Mouse (Mus musculus) heart, postnatal 0 days (tissue): ENCODE results near the gene Xirp1. TPM values are rescaled to one million over a fixed set of nuclear protein-coding genes. Genes with fewer than 3 reads are reported as not detected.

Experiments
- ATAC-seq: fragments of 200-750 bp; cut with Nextera tagmentation; 2 replicates; pipeline ENCODE4 v1.8.0; 2017; ENCODE audit warnings: low read depth, moderate number of reproducible peaks, moderate library complexity; ENCODE audit not compliant: insufficient read depth
- DNase-seq: peaks from one replicate; pipeline ENCODE4 v3.0.0-alpha.2; 2016; ENCODE audit warnings: low spot score
- H3K27ac ChIP-seq: fragments of 300-500 bp; sonication (generic); 2 replicates; pipeline ENCODE4 v1.5.1; 2014; ENCODE audit warnings: low read depth, mild to moderate bottlenecking
- H3K27me3 ChIP-seq: fragments of 300-500 bp; sonication (generic); 2 replicates; pipeline ENCODE4 v1.6.1; 2014; ENCODE audit warnings: low read length, mixed read lengths; ENCODE audit not compliant: control insufficient read depth, insufficient read depth
- H3K36me3 ChIP-seq: fragments of 300-500 bp; sonication (generic); replicated peaks from 2 replicates; pipeline ENCODE4 v1.6.1; 2014; ENCODE audit warnings: low read length, mixed read lengths; ENCODE audit not compliant: control insufficient read depth, insufficient read depth
- H3K4me1 ChIP-seq: fragments of 300-500 bp; sonication (generic); 2 replicates; pipeline ENCODE4 v1.6.1; 2014; ENCODE audit warnings: antibody characterized with exemption; ENCODE audit not compliant: control insufficient read depth, insufficient read depth
- H3K4me2 ChIP-seq: fragments of 300-500 bp; sonication (generic); 2 replicates; pipeline ENCODE4 v1.6.1; 2014; ENCODE audit warnings: low read depth, mild to moderate bottlenecking, low read length, moderate library complexity
- H3K4me3 ChIP-seq: fragments of 300-500 bp; sonication (generic); 2 replicates; pipeline ENCODE4 v1.5.1; 2014; ENCODE audit warnings: low read depth, low read length
- H3K9ac ChIP-seq: fragments of 300-500 bp; sonication (generic); replicated peaks from 2 replicates; pipeline ENCODE4 v1.6.1; 2014; ENCODE audit warnings: low read depth, low read length, mixed read lengths
- H3K9me3 ChIP-seq: fragments of 300-500 bp; sonication (generic); replicated peaks from 2 replicates; pipeline ENCODE4 v1.6.1; 2016; ENCODE audit warnings: low read length; ENCODE audit not compliant: control insufficient read depth
- CTCF ChIP-seq: IDR thresholded peaks from 2 replicates; pipeline ENCODE4 v1.5.1; 2016; ENCODE audit warnings: antibody characterized with exemption, control low read depth, low read depth
- EP300 ChIP-seq: IDR thresholded peaks from 2 replicates; pipeline ENCODE4 v1.6.1; 2016; ENCODE audit warnings: antibody characterized with exemption, low read depth
- WGBS: fragments of 180-500 bp; shearing (Covaris S2); extraction: QIAGEN DNeasy Blood & Tissue Kit; methylation state at CpG from one replicate; pipeline ENCODE4 v1.1.7; 2014; 5-methylcytosine and 5-hydroxymethylcytosine counted together
- polyA plus RNA-seq: library from polyadenylated mRNA; unstranded; fragments of >200 nt; fragmentation: Nextera tagmentation; extraction: Ambion mirVana; gene quantifications from 2 replicates; pipeline ENCODE4 v1.2.1, GENCODE M21; 2015
- total RNA-seq: library from RNA; depleted of rRNA; stranded (reverse); fragments of >200 nt; gene quantifications from 2 replicates; pipeline ENCODE4 v1.2.3, GENCODE M21; 2014; ENCODE audit warnings: low replicate concordance

The Xirp1 gene
- total and polyA plus RNA-seq, 2 experiments from 2014 or later: 45.1 to 140 TPM

DNA sequence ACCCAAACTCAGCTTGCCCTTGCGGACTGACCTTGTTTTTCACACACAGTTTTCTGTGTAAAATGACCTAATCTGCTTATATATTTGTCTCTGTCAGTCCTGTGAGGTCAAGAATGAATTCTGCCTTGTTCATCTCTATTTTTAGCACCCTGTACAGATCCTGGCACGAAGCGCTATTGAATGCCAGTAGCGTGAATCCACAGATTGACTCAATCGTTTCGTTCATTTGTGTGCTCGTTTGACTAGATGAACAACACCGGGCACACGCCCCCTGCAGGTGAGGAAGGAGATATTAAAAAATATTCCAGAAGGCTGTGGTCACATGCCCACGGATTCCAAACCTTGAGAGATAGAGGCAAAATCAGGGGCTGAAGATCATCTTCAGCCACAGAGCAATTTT lies 11.9 kb downstream of the Xirp1 start:
- Histone ChIP-seq H3K27ac (peak overlapping the region; percentile 96), H3K9me3 (no peaks in the 10 kb centered on the region), H3K4me3 (peak overlapping the region; percentile 41), H3K4me2 (peak overlapping the region; percentile 74), H3K4me1 (peaks cover 18% of the 10 kb centered on the region; the same call in 1 of the 2 replicates), H3K36me3 (peaks cover 37% of the 10 kb centered on the region), H3K9ac (0 out of 2 replicates have a peak overlapping the region, but pooled peaks have one; percentile 34), H3K27me3 (no peaks in the 10 kb centered on the region)
- DNase-seq: peak; percentile 95
- WGBS: 2% methylated on average over 10 of the region's 10 CpGs
- peak; percentile 74 for TF ChIP-seq CTCF
- TF ChIP-seq EP300: no peak; the same call in 1 of the 2 replicates
- ATAC-seq: peak; percentile 80

DNA sequence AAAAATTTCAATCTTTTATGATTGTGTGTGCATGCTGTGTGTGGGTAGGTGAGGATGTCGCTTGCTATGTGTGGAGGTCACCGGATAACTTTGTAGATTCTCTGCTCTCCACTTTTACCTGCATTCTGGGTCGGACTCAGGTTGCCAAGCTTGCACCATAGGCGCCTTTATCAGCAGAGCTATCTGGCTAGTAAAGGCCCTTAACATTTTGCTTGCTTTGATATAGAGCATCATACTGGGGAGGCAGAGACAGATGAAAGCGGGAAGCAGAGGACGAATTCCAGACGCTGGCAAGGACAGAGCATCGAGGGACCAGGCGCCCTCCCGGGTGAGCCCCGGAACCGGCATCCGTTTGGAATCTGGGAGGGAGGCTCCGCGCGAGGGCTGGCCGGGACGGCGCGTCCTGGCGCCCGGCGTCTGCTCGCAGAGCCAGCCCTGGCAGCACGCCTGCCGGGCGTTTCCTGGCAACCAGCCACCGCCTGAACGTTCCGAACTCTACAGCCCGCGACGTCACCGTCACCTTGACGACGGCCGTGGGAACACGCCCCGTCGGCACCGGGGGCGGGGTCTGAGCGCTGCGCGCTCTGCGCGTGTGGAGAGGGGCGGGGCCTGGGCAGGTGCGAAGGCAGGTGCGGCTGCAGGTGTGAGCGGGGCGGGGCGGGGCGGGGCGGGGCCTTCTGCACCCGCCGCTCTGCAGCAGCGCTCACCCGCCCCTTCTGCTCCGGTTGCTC lies 12.5 kb downstream of the Xirp1 start:
- Histone ChIP-seq H3K9me3 (no peaks in the 10 kb centered on the region), H3K27me3 (no peaks in the 10 kb centered on the region), H3K4me3 (peak overlapping the region; percentile 41), H3K9ac (0 out of 2 replicates have a peak overlapping the region, but pooled peaks have one; percentile 34), H3K36me3 (peaks cover 31% of the 10 kb centered on the region), H3K4me2 (peak overlapping the region; percentile 74), H3K4me1 (peaks cover 18% of the 10 kb centered on the region; the same call in 1 of the 2 replicates), H3K27ac (peak overlapping the region; percentile 96)
- peak; percentile 89 for DNase-seq
- ATAC-seq: peak; percentile 92
- peak; percentile 94 for TF ChIP-seq EP300
- no peak for TF ChIP-seq CTCF
- WGBS: 2% methylated on average over 52 of the region's 60 CpGs

DNA sequence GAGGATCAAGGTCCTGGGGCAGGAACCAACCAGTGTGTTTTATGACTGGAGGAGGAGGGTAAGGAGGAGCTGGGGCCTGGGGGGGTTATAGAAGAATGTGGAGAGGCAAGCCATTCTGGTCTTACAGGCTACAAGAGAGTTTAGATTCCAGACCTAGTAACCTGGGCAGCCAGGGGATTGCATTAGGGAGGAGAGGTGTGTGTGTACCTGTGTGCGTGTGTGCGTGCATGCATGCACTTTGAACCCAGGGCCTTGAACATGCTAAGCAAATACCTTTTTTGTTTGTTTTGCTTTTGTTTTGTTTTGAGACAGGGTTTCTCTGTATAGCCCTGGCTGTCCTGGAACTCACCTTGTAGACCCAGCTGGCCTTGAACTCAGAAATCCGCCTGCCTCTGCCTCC lies 13.5 kb downstream of the Xirp1 start:
- peaks cover 9% of the 10 kb centered on the region; the same call in 1 of the 2 replicates for H3K4me1 ChIP-seq
- no peak overlapping the region for H3K4me2 ChIP-seq
- DNase-seq (no peak), ATAC-seq (no peak)
- no peaks in the 10 kb centered on the region for H3K27me3 ChIP-seq
- no peak overlapping the region for H3K4me3 ChIP-seq
- H3K9ac ChIP-seq: no peak overlapping the region
- H3K27ac ChIP-seq: no peak overlapping the region
- 100% methylated on average over 3 of the region's 3 CpGs for WGBS
- H3K9me3 ChIP-seq: no peaks in the 10 kb centered on the region
- peaks cover 20% of the 10 kb centered on the region for H3K36me3 ChIP-seq
- TF ChIP-seq CTCF: no peak
- TF ChIP-seq EP300: no peak

GRCm38 (mm10) chr9:120009226-120009841 lies 14.1 kb downstream of the Xirp1 start:
- Histone ChIP-seq H3K4me1 (peaks cover 4% of the 10 kb centered on the region; the same call in 1 of the 2 replicates), H3K9ac (no peak overlapping the region), H3K27ac (no peak overlapping the region), H3K27me3 (no peaks in the 10 kb centered on the region), H3K36me3 (peaks cover 15% of the 10 kb centered on the region), H3K4me3 (no peak overlapping the region), H3K9me3 (no peaks in the 10 kb centered on the region), H3K4me2 (no peak overlapping the region)
- WGBS: 81% methylated on average over 7 of the region's 7 CpGs
- no peak for TF ChIP-seq CTCF
- TF ChIP-seq EP300: no peak
- DNase-seq (no peak), ATAC-seq (no peak)

DNA sequence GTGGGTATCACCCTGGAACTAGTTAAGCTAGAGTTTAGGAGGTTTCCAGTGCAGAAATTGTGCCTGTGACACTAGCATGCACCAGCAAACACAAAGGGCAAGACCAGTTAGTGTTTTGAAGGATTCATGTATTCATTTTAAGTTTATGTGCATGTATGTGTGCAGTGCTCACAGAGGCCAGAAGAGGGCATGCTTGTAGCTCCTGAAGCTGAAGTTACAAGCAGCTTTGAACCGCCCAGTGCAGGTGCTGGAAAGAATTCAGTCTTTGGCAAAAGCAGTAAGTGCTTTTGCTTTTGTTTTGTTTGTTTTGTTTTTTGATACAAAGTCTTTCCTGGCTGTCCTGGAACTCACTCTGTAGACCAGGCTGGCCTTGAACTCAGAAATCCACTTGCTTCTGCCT lies 15.6 kb downstream of the Xirp1 start:
- H3K9ac ChIP-seq: no peak overlapping the region
- H3K4me3 ChIP-seq: no peak overlapping the region
- H3K36me3 ChIP-seq: peaks cover under 1% of the 10 kb centered on the region; the same call in 1 of the 2 replicates
- no peaks in the 10 kb centered on the region for H3K9me3 ChIP-seq
- DNase-seq (no peak), ATAC-seq (no peak)
- no peaks in the 10 kb centered on the region for H3K27me3 ChIP-seq
- H3K4me2 ChIP-seq: no peak overlapping the region
- H3K4me1 ChIP-seq: peaks cover 3% of the 10 kb centered on the region; the same call in 1 of the 2 replicates
- 68% methylated on average over 1 of the region's 1 CpGs for WGBS
- H3K27ac ChIP-seq: no peak overlapping the region
- TF ChIP-seq EP300 (no peak), CTCF (no peak)
